15 mouse cellular contexts compared by ENCODE assay signal in genomic region chr4:134121571-134121970, GRCm38 (mm10). TPM values are rescaled to one million over a fixed set of nuclear protein-coding genes. Genes with fewer than 3 reads are reported as not detected.
A peak's percentile ranks its signal among the peaks of the same experiment; 100 is the strongest.
DNase-seq lines count a peak whose midpoint lies in the region; ATAC-seq and TF ChIP-seq lines count a peak whose summit lies in the region.
"Had no signal": no experiment of that assay in that cellular context is flagged by ENCODE, and none has a peak within 500 bp of the region (broad histone marks: within the 10 kb centered on the region; RNA-seq: fewer than 3 reads in every experiment).

No protein-coding gene starts in this region.

- TF ChIP-seq POLR2A in bone marrow, adult 2 months (IDR thresholded peaks at IDR 0.05; ENCODE audit: borderline replicate concordance, control insufficient read depth, low read depth, low read length) = no peak
- TF ChIP-seq POLR2A in small intestine, adult 2 months (IDR thresholded peaks at IDR 0.05; ENCODE audit: low read depth, low read length) = no peak

- H3K27ac ChIP-seq in hindbrain, embryonic 10.5 days = peak overlapping the region; percentile 51; the same call in 1 of the 2 replicates
- no peak overlapping the region for H3K27ac ChIP-seq in hindbrain, postnatal 0 days
- peak overlapping the region; percentile 73 for H3K27ac ChIP-seq in bone marrow, adult 2 months (ENCODE audit: control insufficient read depth, insufficient read depth, low read depth, low read length, poor library complexity)
- H3K27ac ChIP-seq in small intestine, adult 2 months (ENCODE audit: insufficient read depth, low read depth, low read length) = peak overlapping the region; percentile 56
- H3K27ac ChIP-seq: embryonic facial prominence, embryonic 13.5 days; heart, embryonic 15.5 days; neural tube, embryonic 15.5 days had no signal

- ATAC-seq in hindbrain, postnatal 0 days = no peak

- H3K4me3 ChIP-seq in hindbrain, embryonic 10.5 days = no peak overlapping the region
- no peak overlapping the region for H3K4me3 ChIP-seq in hindbrain, postnatal 0 days (ENCODE audit: low read length)
- H3K4me3 ChIP-seq in bone marrow, adult 2 months (replicated peaks; ENCODE audit: control insufficient read depth, low read depth, low read length) = no peak overlapping the region
- no peak overlapping the region for H3K4me3 ChIP-seq in small intestine, adult 2 months (ENCODE audit: low read depth, low read length)
- H3K4me3 ChIP-seq: embryonic facial prominence, embryonic 13.5 days; heart, embryonic 15.5 days; neural tube, embryonic 15.5 days had no signal

- H3K9me3 ChIP-seq in hindbrain, embryonic 10.5 days = no peaks in the 10 kb centered on the region
- H3K9me3 ChIP-seq in hindbrain, postnatal 0 days (ENCODE audit: low read length) = no peaks in the 10 kb centered on the region
- H3K9me3 ChIP-seq: embryonic facial prominence, embryonic 13.5 days; G1E; heart, embryonic 15.5 days; neural tube, embryonic 15.5 days had no signal

- H3K4me2 ChIP-seq in hindbrain, postnatal 0 days (ENCODE audit: low read depth, low read length) = no peak overlapping the region
- H3K4me2 ChIP-seq: embryonic facial prominence, embryonic 13.5 days; heart, embryonic 15.5 days; neural tube, embryonic 15.5 days had no signal

- H3K36me3 ChIP-seq in hindbrain, embryonic 10.5 days = 0 out of 2 replicates have a peak, but pooled peaks cover 11% of the 10 kb centered on the region
- H3K36me3 ChIP-seq in hindbrain, postnatal 0 days (ENCODE audit: insufficient read depth, low read length) = no peaks in the 10 kb centered on the region
- 0 out of 2 replicates have a peak, but pooled peaks cover 3% of the 10 kb centered on the region for H3K36me3 ChIP-seq in small intestine, adult 2 months (ENCODE audit: control insufficient read depth, insufficient read depth, low read length)
- H3K36me3 ChIP-seq: heart, embryonic 15.5 days; neural tube, embryonic 15.5 days had no signal

- no peaks in the 10 kb centered on the region for H3K27me3 ChIP-seq in hindbrain, embryonic 10.5 days (ENCODE audit: insufficient read depth, poor library complexity, severe bottlenecking)
- H3K27me3 ChIP-seq in hindbrain, postnatal 0 days (ENCODE audit: insufficient read depth, low read length) = no peaks in the 10 kb centered on the region
- H3K27me3 ChIP-seq in small intestine, adult 2 months (ENCODE audit: control insufficient read depth, insufficient read depth, low read length) = no peaks in the 10 kb centered on the region; the same call in 1 of the 2 replicates
- H3K27me3 ChIP-seq: embryonic facial prominence, embryonic 13.5 days; heart, embryonic 15.5 days; neural tube, embryonic 15.5 days had no signal

- no peak for DNase-seq in hindbrain, embryonic 10.5 days (ENCODE audit: low spot score)
- DNase-seq in hindbrain, postnatal 0 days (ENCODE audit: low spot score) = no peak
- peak; percentile 53 to 62 for DNase-seq in B cell, adult 2 months
- DNase-seq in kidney, postnatal 14 days = no peak
- DNase-seq in cerebellum, adult 11-12 months = no peak
- DNase-seq in ovary, postnatal 36 days (ENCODE audit: low spot score) = no peak
- DNase-seq: adrenal gland, postnatal 10 days; cerebellum, adult 8-10 months; kidney, postnatal 10 days had no signal

- no peak for TF ChIP-seq CTCF in hindbrain, postnatal 0 days (IDR thresholded peaks at IDR 0.05; ENCODE audit: low read depth)
- TF ChIP-seq CTCF in bone marrow, adult 2 months (IDR thresholded peaks at IDR 0.05; ENCODE audit: control insufficient read depth, insufficient read depth, low read length) = no peak
- TF ChIP-seq CTCF in small intestine, adult 2 months (IDR thresholded peaks at IDR 0.05; ENCODE audit: extremely low read depth, insufficient read length, insufficient replicate concordance, low read depth, low read length) = no peak

- H3K9ac ChIP-seq in hindbrain, postnatal 0 days (replicated peaks; ENCODE audit: low read length) = no peak overlapping the region
- H3K9ac ChIP-seq: embryonic facial prominence, embryonic 13.5 days; heart, embryonic 15.5 days; neural tube, embryonic 15.5 days had no signal

- peaks cover 48% of the 10 kb centered on the region for H3K4me1 ChIP-seq in hindbrain, embryonic 10.5 days (replicated peaks)
- H3K4me1 ChIP-seq in hindbrain, postnatal 0 days (ENCODE audit: insufficient read depth, low read length) = 0 out of 2 replicates have a peak, but pooled peaks cover 5% of the 10 kb centered on the region
- peaks cover 22% of the 10 kb centered on the region for H3K4me1 ChIP-seq in bone marrow, adult 2 months (ENCODE audit: control insufficient read depth, insufficient read depth, low read length)
- H3K4me1 ChIP-seq in small intestine, adult 2 months (ENCODE audit: control insufficient read depth, insufficient read depth, insufficient read length, low read length) = peaks cover 47% of the 10 kb centered on the region

- WGBS in hindbrain, embryonic 10.5 days = 47% methylated on average over 4 of the region's 4 CpGs
- WGBS in hindbrain, postnatal 0 days = 46% methylated on average over 4 of the region's 4 CpGs
- WGBS in bone marrow, adult 2 months = 19% methylated on average over 4 of the region's 4 CpGs
- 75% methylated on average over 4 of the region's 4 CpGs for WGBS in small intestine, adult 2 months

RNA-seq across cellular contexts. Expression of gene Sh3bgrl3, which starts 7.0 kb away (rescaled TPM):
- polyA plus RNA-seq in hindbrain, embryonic 10.5 days (2016; fragmentation: Nextera tagmentation; extraction: Ambion mirVana) = 333 and 386 TPM in 2 replicates
- total RNA-seq in hindbrain, postnatal 0 days (2014; rRNA removed) = 220 and 259 TPM in 2 replicates
- polyA plus RNA-seq in hindbrain, postnatal 0 days (2015; fragmentation: Nextera tagmentation; extraction: Ambion mirVana) = 553 and 564 TPM in 2 replicates
- 299 and 416 TPM in 2 replicates for polyA plus RNA-seq in bone marrow, adult 2 months (2011; ENCODE audit: insufficient read depth, insufficient read length, low replicate concordance, missing spikeins)
- polyA plus RNA-seq in small intestine, adult 2 months (2012; rRNA removed) = 453 and 911 TPM in 2 replicates

RNA-seq across cellular contexts. Expression of gene Ubxn11, which starts 19.2 kb away (rescaled TPM):
- 7.6 and 11.2 TPM in 2 replicates for polyA plus RNA-seq in hindbrain, embryonic 10.5 days (2016; fragmentation: Nextera tagmentation; extraction: Ambion mirVana)
- total RNA-seq in hindbrain, postnatal 0 days (2014; rRNA removed) = 3.5 and 8.9 TPM in 2 replicates
- 14.0 and 14.6 TPM in 2 replicates for polyA plus RNA-seq in hindbrain, postnatal 0 days (2015; fragmentation: Nextera tagmentation; extraction: Ambion mirVana)
- 3.3 and 13.7 TPM in 2 replicates for polyA plus RNA-seq in bone marrow, adult 2 months (2011; ENCODE audit: insufficient read depth, insufficient read length, low replicate concordance, missing spikeins)
- polyA plus RNA-seq in small intestine, adult 2 months (2012; rRNA removed) = 2.8 and 4.5 TPM in 2 replicates

RNA-seq across cellular contexts. Expression of gene Cd52, which starts 26.7 kb away (rescaled TPM):
- polyA plus RNA-seq in hindbrain, embryonic 10.5 days (2016; fragmentation: Nextera tagmentation; extraction: Ambion mirVana) = 5.3 and 5.5 TPM in 2 replicates
- not detected in 2 replicates for total RNA-seq in hindbrain, postnatal 0 days (2014; rRNA removed)
- polyA plus RNA-seq in hindbrain, postnatal 0 days (2015; fragmentation: Nextera tagmentation; extraction: Ambion mirVana) = 2.7 TPM in 2 replicates
- polyA plus RNA-seq in bone marrow, adult 2 months (2011; ENCODE audit: insufficient read depth, insufficient read length, low replicate concordance, missing spikeins) = 270 and 801 TPM in 2 replicates
- 21.7 and 35.1 TPM in 2 replicates for polyA plus RNA-seq in small intestine, adult 2 months (2012; rRNA removed)

Comparison
In these comparisons a context has a peak if more than half of its experiments do, and no peak if none do; other contexts are left out.
1. DNase-seq: peak in B cell, adult 2 months (2 of 2); none in hindbrain, embryonic 10.5 days (single experiment), hindbrain, postnatal 0 days (single experiment), kidney, postnatal 14 days (single experiment), cerebellum, adult 11-12 months (single experiment) and ovary, postnatal 36 days (single experiment).